Mouse (Mus musculus) forebrain, embryonic 15.5 days (tissue): Measurements from ENCODE around the gene Zfhx3. TPM values are rescaled to one million over a fixed set of nuclear protein-coding genes. Genes with fewer than 3 reads are reported as not detected.

Source experiments
- ATAC-seq: fragments of 200-750 bp; cut with Nextera tagmentation; replicated peaks from 2 replicates; pipeline ENCODE4 v1.8.0; 2017; ENCODE audit warnings: mild to moderate bottlenecking, moderate TSS enrichment, moderate library complexity
- H3K27ac ChIP-seq: fragments of 300-500 bp; sonication (generic); replicated peaks from 2 replicates; pipeline ENCODE4 v1.5.1; 2015; ENCODE audit warnings: mild to moderate bottlenecking, inconsistent platforms
- H3K27me3 ChIP-seq: fragments of 300-500 bp; sonication (generic); 2 replicates; pipeline ENCODE4 v1.6.1; 2015; ENCODE audit warnings: inconsistent platforms
- H3K36me3 ChIP-seq: fragments of 300-500 bp; sonication (generic); 2 replicates; pipeline ENCODE4 v1.6.1; 2015; ENCODE audit warnings: mild to moderate bottlenecking, inconsistent platforms
- H3K4me1 ChIP-seq: fragments of 300-500 bp; sonication (generic); 2 replicates; pipeline ENCODE4 v1.6.1; 2015; ENCODE audit warnings: inconsistent platforms
- H3K4me2 ChIP-seq: fragments of 300-500 bp; sonication (generic); replicated peaks from 2 replicates; pipeline ENCODE4 v1.6.1; 2015; ENCODE audit warnings: mild to moderate bottlenecking, inconsistent platforms
- H3K4me3 ChIP-seq: fragments of 300-500 bp; sonication (generic); 2 replicates; pipeline ENCODE4 v1.5.1; 2015; ENCODE audit warnings: mild to moderate bottlenecking, inconsistent platforms
- H3K9ac ChIP-seq: fragments of 300-500 bp; sonication (generic); replicated peaks from 2 replicates; pipeline ENCODE4 v1.6.1; 2015; ENCODE audit warnings: mild to moderate bottlenecking, inconsistent platforms
- H3K9me3 ChIP-seq: fragments of 300-500 bp; sonication (generic); 2 replicates; pipeline ENCODE4 v1.6.1; 2016; ENCODE audit warnings: inconsistent platforms
- WGBS: fragments of 180-500 bp; shearing (Covaris S2); methylation state at CpG from one replicate; pipeline ENCODE4 v1.1.7; 2015; ENCODE audit warnings: mixed read lengths; 5-methylcytosine and 5-hydroxymethylcytosine counted together
- polyA plus RNA-seq: library from polyadenylated mRNA; unstranded; fragments of >200 nt; fragmentation: Nextera tagmentation; extraction: Ambion mirVana; gene quantifications from 2 replicates; pipeline ENCODE4 v1.2.1, GENCODE M21; 2015

The Zfhx3 gene
- polyA plus RNA-seq, 1 experiment from 2014 or later: 14.9 TPM

- 21% methylated on average over 6 of the region's 6 CpGs for WGBS
- no peak for ATAC-seq
- no peak overlapping the region for H3K27ac ChIP-seq
Observed at GRCm38 (mm10) chr8:108838761-108839160, 896.3 kb downstream of the Zfhx3 start.

GRCm38 (mm10) chr8:108842307-108842706, 899.9 kb downstream of the Zfhx3 start:
- Histone ChIP-seq H3K4me3 (no peak overlapping the region), H3K36me3 (no peaks in the 10 kb centered on the region), H3K4me1 (peaks cover 22% of the 10 kb centered on the region), H3K27me3 (peaks cover 4% of the 10 kb centered on the region; the same call in 1 of the 2 replicates), H3K4me2 (no peak overlapping the region), H3K9ac (no peak overlapping the region), H3K9me3 (no peaks in the 10 kb centered on the region), H3K27ac (no peak overlapping the region)
- WGBS: 83% methylated on average over 4 of the region's 5 CpGs
- no peak for ATAC-seq

More at GRCm38 (mm10) chr8:108838761-108839160, 896.3 kb downstream of the Zfhx3 start:
- no peaks in the 10 kb centered on the region for H3K36me3 ChIP-seq
- no peak overlapping the region for H3K9ac ChIP-seq
- H3K27me3 ChIP-seq: peaks cover 12% of the 10 kb centered on the region; the same call in 1 of the 2 replicates
- no peak overlapping the region for H3K4me2 ChIP-seq
- H3K4me3 ChIP-seq: no peak overlapping the region
- H3K9me3 ChIP-seq: no peaks in the 10 kb centered on the region
- H3K4me1 ChIP-seq: peaks cover 22% of the 10 kb centered on the region

GRCm38 (mm10) chr8:108846174-108846573, 903.7 kb downstream of the Zfhx3 start:
- no peak overlapping the region for H3K4me3 ChIP-seq
- H3K9ac ChIP-seq: no peak overlapping the region
- no peaks in the 10 kb centered on the region for H3K36me3 ChIP-seq
- H3K27ac ChIP-seq: no peak overlapping the region
- WGBS: 17% methylated on average over 6 of the region's 6 CpGs
- H3K4me1 ChIP-seq: no peaks in the 10 kb centered on the region
- H3K4me2 ChIP-seq: no peak overlapping the region
- H3K9me3 ChIP-seq: no peaks in the 10 kb centered on the region
- no peaks in the 10 kb centered on the region for H3K27me3 ChIP-seq
- ATAC-seq: no peak

GRCm38 (mm10) chr8:108846827-108847226, 904.4 kb downstream of the Zfhx3 start:
- Histone ChIP-seq H3K4me3 (no peak overlapping the region), H3K4me2 (no peak overlapping the region), H3K27me3 (no peaks in the 10 kb centered on the region), H3K9ac (no peak overlapping the region), H3K4me1 (no peaks in the 10 kb centered on the region), H3K36me3 (no peaks in the 10 kb centered on the region), H3K9me3 (no peaks in the 10 kb centered on the region), H3K27ac (no peak overlapping the region)
- no peak for ATAC-seq
- whole genome bisulfite sequencing: 62% methylated on average over 11 of the region's 11 CpGs

GRCm38 (mm10) chr8:108847356-108847755, 904.9 kb downstream of the Zfhx3 start:
- no peak overlapping the region for H3K9ac ChIP-seq
- no peaks in the 10 kb centered on the region for H3K36me3 ChIP-seq
- H3K4me1 ChIP-seq: no peaks in the 10 kb centered on the region
- WGBS: 80% methylated on average over 2 of the region's 2 CpGs
- no peak overlapping the region for H3K4me3 ChIP-seq
- ATAC-seq: no peak
- no peak overlapping the region for H3K27ac ChIP-seq
- no peaks in the 10 kb centered on the region for H3K9me3 ChIP-seq
- H3K27me3 ChIP-seq: no peaks in the 10 kb centered on the region
- no peak overlapping the region for H3K4me2 ChIP-seq

GRCm38 (mm10) chr8:108848484-108848883, 906.0 kb downstream of the Zfhx3 start:
- ATAC-seq: no peak
- Histone ChIP-seq H3K9ac (no peak overlapping the region), H3K4me3 (no peak overlapping the region), H3K27ac (no peak overlapping the region), H3K9me3 (no peaks in the 10 kb centered on the region), H3K36me3 (no peaks in the 10 kb centered on the region), H3K4me2 (no peak overlapping the region), H3K4me1 (0 out of 2 replicates have a peak, but pooled peaks cover 3% of the 10 kb centered on the region), H3K27me3 (no peaks in the 10 kb centered on the region)
- 73% methylated on average over 3 of the region's 3 CpGs for WGBS

- H3K4me3 ChIP-seq: no peak overlapping the region
- no peak for ATAC-seq
- no peaks in the 10 kb centered on the region for H3K27me3 ChIP-seq
- H3K4me2 ChIP-seq: no peak overlapping the region
- H3K4me1 ChIP-seq: 0 out of 2 replicates have a peak, but pooled peaks cover 3% of the 10 kb centered on the region
- WGBS: 85% methylated on average over 10 of the region's 10 CpGs
- H3K9me3 ChIP-seq: no peaks in the 10 kb centered on the region
- no peak overlapping the region for H3K9ac ChIP-seq
- no peaks in the 10 kb centered on the region for H3K36me3 ChIP-seq
- no peak overlapping the region for H3K27ac ChIP-seq
Observed at GRCm38 (mm10) chr8:108853028-108853427, 910.6 kb downstream of the Zfhx3 start.

GRCm38 (mm10) chr8:108854444-108855102, 912.1 kb downstream of the Zfhx3 start:
- no peak for ATAC-seq
- 0 out of 2 replicates have a peak, but pooled peaks cover 3% of the 10 kb centered on the region for H3K4me1 ChIP-seq
- H3K9ac ChIP-seq: no peak overlapping the region
- no peak overlapping the region for H3K4me2 ChIP-seq
- H3K36me3 ChIP-seq: no peaks in the 10 kb centered on the region
- WGBS: 63% methylated on average over 12 of the region's 12 CpGs
- H3K27me3 ChIP-seq: no peaks in the 10 kb centered on the region
- H3K27ac ChIP-seq: no peak overlapping the region
- H3K9me3 ChIP-seq: no peaks in the 10 kb centered on the region
- H3K4me3 ChIP-seq: no peak overlapping the region

GRCm38 (mm10) chr8:108859001-108859400, 916.6 kb downstream of the Zfhx3 start:
- 70% methylated on average over 8 of the region's 8 CpGs for WGBS
- H3K4me3 ChIP-seq: no peak overlapping the region
- H3K4me2 ChIP-seq: no peak overlapping the region
- H3K27ac ChIP-seq: no peak overlapping the region
- H3K27me3 ChIP-seq: no peaks in the 10 kb centered on the region
- H3K36me3 ChIP-seq: no peaks in the 10 kb centered on the region
- no peak overlapping the region for H3K9ac ChIP-seq
- ATAC-seq: no peak
- H3K4me1 ChIP-seq: peaks cover 18% of the 10 kb centered on the region
- no peaks in the 10 kb centered on the region for H3K9me3 ChIP-seq

- Histone ChIP-seq H3K9ac (no peak overlapping the region), H3K36me3 (no peaks in the 10 kb centered on the region), H3K4me2 (no peak overlapping the region), H3K27ac (no peak overlapping the region), H3K4me1 (peaks cover 18% of the 10 kb centered on the region), H3K4me3 (no peak overlapping the region), H3K9me3 (no peaks in the 10 kb centered on the region), H3K27me3 (no peaks in the 10 kb centered on the region)
- WGBS: 64% methylated on average over 9 of the region's 9 CpGs
- ATAC-seq: no peak
Observed at GRCm38 (mm10) chr8:108859983-108860382, 917.5 kb downstream of the Zfhx3 start.

- peak; percentile 60 for ATAC-seq
- no peaks in the 10 kb centered on the region for H3K9me3 ChIP-seq
- H3K27ac ChIP-seq: no peak overlapping the region
- H3K4me3 ChIP-seq: no peak overlapping the region
- no peak overlapping the region for H3K4me2 ChIP-seq
- no peaks in the 10 kb centered on the region for H3K36me3 ChIP-seq
- H3K27me3 ChIP-seq: no peaks in the 10 kb centered on the region
- WGBS: 67% methylated on average over 10 of the region's 10 CpGs
- H3K9ac ChIP-seq: no peak overlapping the region
- peaks cover 18% of the 10 kb centered on the region for H3K4me1 ChIP-seq
Observed at GRCm38 (mm10) chr8:108863440-108863839, 921.0 kb downstream of the Zfhx3 start.

GRCm38 (mm10) chr8:108866430-108866829, 924.0 kb downstream of the Zfhx3 start:
- WGBS: 88% methylated on average over 7 of the region's 7 CpGs
- Histone ChIP-seq H3K4me1 (peaks cover 18% of the 10 kb centered on the region), H3K27me3 (no peaks in the 10 kb centered on the region), H3K36me3 (no peaks in the 10 kb centered on the region), H3K27ac (no peak overlapping the region), H3K4me2 (no peak overlapping the region), H3K4me3 (no peak overlapping the region), H3K9ac (no peak overlapping the region), H3K9me3 (no peaks in the 10 kb centered on the region)
- no peak for ATAC-seq
